In the genomic region with DNA sequence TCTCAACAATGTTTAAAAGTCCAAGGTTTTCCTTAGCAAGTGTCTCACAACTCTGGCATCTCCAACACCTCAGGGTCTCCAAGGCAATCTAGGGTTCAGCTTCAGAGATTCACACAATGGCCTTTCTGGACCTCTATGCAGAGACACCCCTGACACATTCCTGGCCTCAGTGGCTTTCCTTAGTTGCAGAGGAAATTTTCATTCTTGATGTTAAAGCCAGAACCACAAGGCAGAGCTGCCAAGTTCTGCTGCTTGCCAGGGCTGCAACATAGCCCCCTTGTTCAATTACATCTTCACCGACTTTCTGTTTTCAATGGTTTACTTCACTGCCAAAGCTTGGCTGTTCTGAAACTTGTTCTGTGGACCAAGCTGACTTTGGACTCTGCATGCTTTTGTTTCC, we compare ENCODE assay signal across 28 mouse cellular contexts. TPM values are rescaled to one million over a fixed set of nuclear protein-coding genes. Genes with fewer than 3 reads are reported as not detected.
DNase-seq lines count a peak whose midpoint lies in the region; ATAC-seq and TF ChIP-seq lines count a peak whose summit lies in the region.
"Had no signal": no experiment of that assay in that cellular context is flagged by ENCODE, and none has a peak within 500 bp of the region (broad histone marks: within the 10 kb centered on the region; RNA-seq: fewer than 3 reads in every experiment).

No protein-coding gene starts in this region.

- H3K4me2 ChIP-seq in midbrain, postnatal 0 days (ENCODE audit: low read depth, low read length, poor library complexity, severe bottlenecking), result no peak overlapping the region
- no peak overlapping the region for H3K4me2 ChIP-seq in midbrain, embryonic 11.5 days
- no peak overlapping the region for H3K4me2 ChIP-seq in forebrain, embryonic 15.5 days (replicated peaks)
- H3K4me2 ChIP-seq: embryonic facial prominence, embryonic 13.5 days; forebrain, embryonic 13.5 days; heart, embryonic 12.5 days; heart, embryonic 15.5 days; hindbrain, embryonic 13.5 days had no signal

- no peak overlapping the region for H3K4me3 ChIP-seq in midbrain, postnatal 0 days (ENCODE audit: low read depth, low read length)
- no peak overlapping the region for H3K4me3 ChIP-seq in midbrain, embryonic 11.5 days (ENCODE audit: low read depth, low read length)
- H3K4me3 ChIP-seq in forebrain, embryonic 15.5 days, result no peak overlapping the region
- H3K4me3 ChIP-seq: embryonic facial prominence, embryonic 10.5 days; embryonic facial prominence, embryonic 13.5 days; erythroblast, embryonic 14.5 days; forebrain, embryonic 10.5 days; forebrain, embryonic 13.5 days; gastrocnemius, adult 2 months; heart, adult 2 months; heart, embryonic 12.5 days; heart, embryonic 15.5 days; hindbrain, embryonic 10.5 days; hindbrain, embryonic 13.5 days had no signal

- no peaks in the 10 kb centered on the region; the same call in 1 of the 2 replicates for H3K27me3 ChIP-seq in midbrain, postnatal 0 days (ENCODE audit: insufficient read depth, low read length)
- no peaks in the 10 kb centered on the region for H3K27me3 ChIP-seq in midbrain, embryonic 11.5 days (ENCODE audit: control insufficient read depth, insufficient read depth, low read length)
- no peaks in the 10 kb centered on the region for H3K27me3 ChIP-seq in forebrain, embryonic 15.5 days
- H3K27me3 ChIP-seq: forebrain, embryonic 13.5 days; heart, embryonic 12.5 days had no signal

- no peaks in the 10 kb centered on the region for H3K4me1 ChIP-seq in midbrain, postnatal 0 days (ENCODE audit: insufficient read depth, low read length)
- H3K4me1 ChIP-seq in midbrain, embryonic 11.5 days (ENCODE audit: control insufficient read depth, insufficient read depth, low read length), result no peaks in the 10 kb centered on the region
- no peaks in the 10 kb centered on the region for H3K4me1 ChIP-seq in forebrain, embryonic 15.5 days
- H3K4me1 ChIP-seq: embryonic facial prominence, embryonic 13.5 days; forebrain, embryonic 10.5 days; forebrain, embryonic 13.5 days; heart, embryonic 12.5 days; heart, embryonic 15.5 days; hindbrain, embryonic 10.5 days; hindbrain, embryonic 13.5 days had no signal

- intact Hi-C loops in left cerebral cortex, postnatal 4 days (cut with DNase I), result no loop called here
- intact Hi-C loops in left cerebral cortex, postnatal 36 days (cut with DNase I), result no loop called here

- no peak overlapping the region for H3K9ac ChIP-seq in midbrain, postnatal 0 days (replicated peaks; ENCODE audit: low read length, poor library complexity, severe bottlenecking)
- no peak overlapping the region for H3K9ac ChIP-seq in midbrain, embryonic 11.5 days (ENCODE audit: low read length)
- no peak overlapping the region for H3K9ac ChIP-seq in forebrain, embryonic 15.5 days (replicated peaks)
- H3K9ac ChIP-seq: embryonic facial prominence, embryonic 13.5 days; forebrain, embryonic 13.5 days; forebrain, postnatal 0 days; heart, embryonic 12.5 days; heart, embryonic 15.5 days; hindbrain, embryonic 13.5 days had no signal

- WGBS in midbrain, postnatal 0 days, result 85% methylated on average over 1 of the region's 1 CpGs
- WGBS in midbrain, embryonic 11.5 days, result 96% methylated on average over 1 of the region's 1 CpGs
- 75% methylated on average over 1 of the region's 1 CpGs for WGBS in forebrain, embryonic 15.5 days

- H3K27ac ChIP-seq in midbrain, postnatal 0 days (ENCODE audit: low read depth, low read length), result no peak overlapping the region
- H3K27ac ChIP-seq in midbrain, embryonic 11.5 days (ENCODE audit: low read depth, low read length), result no peak overlapping the region
- no peak overlapping the region for H3K27ac ChIP-seq in forebrain, embryonic 15.5 days (replicated peaks)
- H3K27ac ChIP-seq: embryonic facial prominence, embryonic 10.5 days; embryonic facial prominence, embryonic 13.5 days; forebrain, embryonic 10.5 days; forebrain, embryonic 13.5 days; gastrocnemius, adult 2 months; heart, adult 2 months; heart, embryonic 15.5 days; hindbrain, embryonic 10.5 days; hindbrain, embryonic 13.5 days had no signal

- no peak for ATAC-seq in midbrain, postnatal 0 days (ENCODE audit: low FRiP score)
- no peak for ATAC-seq in midbrain, embryonic 11.5 days (ENCODE audit: low FRiP score)
- ATAC-seq in forebrain, embryonic 15.5 days (replicated peaks), result no peak
- ATAC-seq: forebrain, embryonic 13.5 days; forebrain, postnatal 0 days had no signal

- TF ChIP-seq CTCF in midbrain, postnatal 0 days (IDR thresholded peaks at IDR 0.05), result no peak

- H3K36me3 ChIP-seq in midbrain, postnatal 0 days (ENCODE audit: insufficient read depth, low read length), result no peaks in the 10 kb centered on the region
- no peaks in the 10 kb centered on the region for H3K36me3 ChIP-seq in midbrain, embryonic 11.5 days (ENCODE audit: control insufficient read depth, insufficient read depth, low read length)
- H3K36me3 ChIP-seq in forebrain, embryonic 15.5 days, result no peaks in the 10 kb centered on the region
- H3K36me3 ChIP-seq: embryonic facial prominence, embryonic 10.5 days; embryonic facial prominence, embryonic 13.5 days; forebrain, embryonic 10.5 days; heart, embryonic 12.5 days; heart, embryonic 15.5 days; hindbrain, embryonic 10.5 days; hindbrain, embryonic 13.5 days had no signal

- peak; percentile 59 for DNase-seq in heart, adult 11 months
- DNase-seq in heart, adult 18-20 months, result no peak
- peak; percentile 27 for DNase-seq in left cerebral cortex, postnatal 4 days
- no peak for DNase-seq in left cerebral cortex, postnatal 36 days (ENCODE audit: low spot score in 2 of 2)
- peak; percentile 44 for DNase-seq in midbrain, postnatal 0 days (ENCODE audit: low spot score)
- no peak for DNase-seq in midbrain, embryonic 11.5 days (ENCODE audit: low spot score, missing footprints)
- DNase-seq: adrenal gland, adult 2 months; adrenal gland, postnatal 14 days; cerebellum, adult 11 months; cerebellum, adult 2 months; cerebellum, postnatal 36 days; embryo, embryonic 11 days; forebrain, postnatal 0 days; gastrocnemius, adult 2 months; gastrocnemius, postnatal 14 days; heart, postnatal 10 days; heart, postnatal 36 days had no signal

- no peaks in the 10 kb centered on the region; the same call in 1 of the 2 replicates for H3K9me3 ChIP-seq in midbrain, postnatal 0 days (ENCODE audit: low read length)
- H3K9me3 ChIP-seq in midbrain, embryonic 11.5 days (ENCODE audit: control insufficient read depth, low read length), result no peaks in the 10 kb centered on the region; the same call in 1 of the 2 replicates
- H3K9me3 ChIP-seq in forebrain, embryonic 15.5 days, result no peaks in the 10 kb centered on the region
- H3K9me3 ChIP-seq: forebrain, embryonic 13.5 days; heart, embryonic 15.5 days; hindbrain, embryonic 13.5 days had no signal

RNA-seq across cellular contexts. Expression of a gene that starts 15.1 kb away (rescaled TPM):
- total RNA-seq in heart, adult 18-20 months (2021), result under 1 TPM; 0.15 TPM
- 10 to 100 TPM; 18.7 to 29.3 TPM for total RNA-seq in left cerebral cortex, postnatal 4 days (2021)
- total RNA-seq in left cerebral cortex, postnatal 36 days (2021), result 100 to 1,000 TPM; 240 to 255 TPM
- total RNA-seq in midbrain, postnatal 0 days (2014; rRNA removed), result 35.7 and 40.8 TPM in 2 replicates
- polyA plus RNA-seq in midbrain, postnatal 0 days (2015; fragmentation: Nextera tagmentation; extraction: Ambion mirVana), result 22.6 and 24.0 TPM in 2 replicates
- 0.07 and 0.18 TPM in 2 replicates for polyA plus RNA-seq in midbrain, embryonic 11.5 days (2014; fragmentation: Nextera tagmentation; extraction: Ambion mirVana)
- 4.7 and 6.1 TPM in 2 replicates for polyA plus RNA-seq in forebrain, embryonic 15.5 days (2015; fragmentation: Nextera tagmentation; extraction: Ambion mirVana)
- total RNA-seq: gastrocnemius, adult 2 months; heart, adult 2 months; heart, postnatal 10 days; heart, postnatal 36 days had no signal
- polyA plus RNA-seq: erythroblast, embryonic 14.5 days; forebrain, embryonic 10.5 days; heart, adult 2 months had no signal

Comparison
In these comparisons a context has a peak if more than half of its experiments do, and no peak if none do; other contexts are left out.
1. DNase-seq: peak in heart, adult 11 months (single experiment), left cerebral cortex, postnatal 4 days (single experiment) and midbrain, postnatal 0 days (single experiment); none in heart, adult 18-20 months (0 of 2), left cerebral cortex, postnatal 36 days (0 of 2) and midbrain, embryonic 11.5 days (single experiment).
2. RNA of a gene that starts 15.1 kb away (total RNA-seq): 240 to 255 TPM in left cerebral cortex, postnatal 36 days, 35.7 to 40.8 TPM in midbrain, postnatal 0 days and 18.7 to 29.3 TPM in left cerebral cortex, postnatal 4 days; 0.15 TPM in heart, adult 18-20 months; every median in the first group is over 10 times any median in the second.